Mouse (Mus musculus) liver, postnatal 0 days (tissue): ENCODE measurements around the gene Prss47.

Experiments used
- CTCF ChIP-seq: sonication (generic); IDR thresholded peaks from 2 replicates; pipeline ENCODE4 v1.5.1; 2016; ENCODE audit warnings: antibody characterized with exemption, low read depth
- EP300 ChIP-seq: IDR thresholded peaks from 2 replicates; pipeline ENCODE4 v1.6.1; 2016; ENCODE audit warnings: antibody characterized with exemption, low read depth, mild to moderate bottlenecking

DNA sequence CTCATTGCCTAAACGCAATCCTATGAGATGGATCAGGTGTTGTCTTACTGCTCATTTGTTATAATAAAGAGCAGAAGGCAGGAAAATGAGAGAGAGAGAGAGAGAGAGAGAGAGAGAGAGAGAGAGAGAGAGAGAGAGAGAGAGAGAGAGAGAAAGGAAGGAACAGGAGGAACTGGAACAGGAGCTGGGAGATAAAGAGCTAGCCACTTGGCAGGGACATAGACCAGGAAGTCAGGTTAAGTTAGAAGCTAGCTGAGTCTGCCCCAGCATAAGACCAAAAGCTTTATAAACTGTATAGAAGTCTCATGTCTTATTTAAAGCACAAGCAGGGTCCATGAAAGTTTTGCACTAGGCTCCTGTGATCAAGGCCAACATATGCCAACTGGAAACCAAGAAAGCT, 44.6 kb downstream of the Prss47 start:
- TF ChIP-seq CTCF (no peak), EP300 (no peak)
